Mouse (Mus musculus): ENCODE data around the gene St3gal3.

The St3gal3 gene

DNA sequence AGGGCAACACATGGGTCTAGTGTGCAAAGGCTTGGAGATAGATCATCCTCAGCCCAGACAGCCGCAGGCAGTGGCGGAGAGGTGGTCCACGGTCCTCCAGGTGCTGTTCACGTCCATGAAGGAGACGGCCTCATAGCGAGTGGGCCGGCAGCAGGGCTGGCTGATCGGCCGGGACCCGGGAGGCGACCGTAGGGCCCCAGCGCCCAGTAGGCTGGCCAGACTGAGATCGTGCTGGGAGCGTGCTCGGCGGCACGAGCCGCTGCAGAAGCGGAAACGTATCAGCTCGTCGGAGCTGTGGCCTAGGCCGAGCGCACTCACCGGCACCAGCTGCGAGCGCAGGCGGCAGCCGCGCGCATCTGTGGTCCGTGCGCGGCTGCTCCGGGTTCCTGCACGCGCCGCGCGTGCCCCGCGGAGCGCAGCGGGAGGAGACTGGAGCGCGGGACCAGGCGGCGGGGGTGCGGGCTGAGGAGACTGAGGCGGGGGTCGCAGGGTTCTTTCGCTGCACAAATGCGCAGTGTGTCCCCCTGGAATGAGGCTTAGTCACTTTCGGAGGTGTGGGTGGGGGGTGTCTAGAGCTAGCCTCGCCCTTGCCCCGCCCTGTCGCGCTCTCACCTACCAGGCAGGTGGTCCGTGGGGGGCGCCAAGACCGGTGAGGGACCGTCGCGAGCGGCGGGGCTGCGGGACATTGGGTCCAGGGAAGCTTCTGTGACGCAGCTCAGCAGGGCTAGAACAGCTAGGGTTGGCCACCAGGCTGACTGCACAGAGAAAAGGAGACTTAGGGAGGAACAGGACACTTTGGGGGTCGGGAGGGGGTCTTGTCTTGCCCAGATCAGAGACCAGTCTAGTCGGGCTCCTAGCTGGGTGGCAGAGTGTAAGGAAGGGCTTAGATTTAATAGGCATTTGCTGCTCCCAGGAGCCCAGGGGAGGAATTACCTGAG lies 207.9 kb downstream of the St3gal3 start:
- no peak for DNase-seq (ENCODE audit: low spot score)

- DNase-seq (ENCODE audit: low spot score) = no peak
These were observed 209.8 kb downstream of the St3gal3 start for GRCm38 (mm10) chr4:117924916-117925315.

DNA sequence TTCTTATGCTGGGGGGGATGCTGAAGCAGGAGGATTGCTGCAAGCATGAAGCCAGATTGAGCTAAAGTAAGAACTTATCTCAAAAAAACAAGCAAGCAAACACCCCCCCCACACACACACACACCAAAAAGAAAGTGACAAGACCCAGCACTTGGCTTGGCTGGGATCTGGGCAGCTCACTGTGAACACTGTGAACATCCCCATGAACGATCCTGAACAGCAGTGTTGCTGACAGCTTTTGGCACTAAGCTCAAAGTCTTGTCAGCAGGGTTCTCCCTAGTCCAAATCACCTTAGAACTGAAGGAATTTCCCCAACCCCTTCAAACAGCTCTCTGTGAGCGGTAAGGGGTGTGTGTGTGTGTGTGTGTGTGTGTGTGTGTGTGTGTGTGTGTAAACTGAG lies 211.3 kb downstream of the St3gal3 start:
- DNase-seq (ENCODE audit: low spot score) = no peak

DNA sequence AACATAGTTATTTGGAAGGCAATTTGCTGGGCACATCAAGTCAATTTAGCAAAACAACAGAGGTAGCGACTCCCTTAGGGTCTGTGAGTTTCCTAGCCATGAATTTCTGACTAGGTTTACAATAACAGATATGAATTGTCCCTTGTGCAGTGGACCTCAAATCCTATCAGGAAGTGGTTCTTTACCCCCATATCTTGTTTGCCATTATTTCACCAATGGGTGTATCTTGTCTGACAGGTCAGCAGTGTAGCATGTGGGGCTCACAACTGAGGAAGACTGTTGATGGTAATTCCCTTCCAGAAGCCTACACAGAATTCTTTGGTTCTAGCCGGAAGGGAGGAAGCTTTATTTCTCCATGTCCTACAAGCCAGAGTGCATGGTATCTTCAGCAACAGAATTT lies 213.4 kb downstream of the St3gal3 start:
- no peak for DNase-seq (ENCODE audit: low spot score)

DNA sequence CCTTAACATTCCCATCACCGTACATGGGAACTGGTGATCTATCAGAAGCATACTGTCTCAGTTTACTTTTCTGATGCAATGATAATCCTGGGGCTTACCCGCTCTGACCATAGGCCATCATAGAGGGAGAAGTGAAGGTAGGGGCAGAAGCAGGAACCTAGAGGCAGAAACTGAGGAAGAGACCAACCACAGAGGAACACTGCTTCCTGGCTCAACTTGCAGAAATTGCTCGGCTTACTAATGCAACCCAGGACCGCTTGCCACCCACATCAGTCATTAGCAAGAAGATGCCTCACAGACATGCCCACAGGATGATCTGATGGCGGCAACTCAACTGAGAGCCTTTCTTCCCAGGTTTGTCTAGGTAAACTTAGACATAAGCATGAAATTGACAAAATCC lies 216.0 kb downstream of the St3gal3 start:
- no peak for DNase-seq (ENCODE audit: low spot score)

- no peak for DNase-seq (ENCODE audit: low spot score)
These were observed 216.5 kb downstream of the St3gal3 start for GRCm38 (mm10) chr4:117918261-117918660.

DNA sequence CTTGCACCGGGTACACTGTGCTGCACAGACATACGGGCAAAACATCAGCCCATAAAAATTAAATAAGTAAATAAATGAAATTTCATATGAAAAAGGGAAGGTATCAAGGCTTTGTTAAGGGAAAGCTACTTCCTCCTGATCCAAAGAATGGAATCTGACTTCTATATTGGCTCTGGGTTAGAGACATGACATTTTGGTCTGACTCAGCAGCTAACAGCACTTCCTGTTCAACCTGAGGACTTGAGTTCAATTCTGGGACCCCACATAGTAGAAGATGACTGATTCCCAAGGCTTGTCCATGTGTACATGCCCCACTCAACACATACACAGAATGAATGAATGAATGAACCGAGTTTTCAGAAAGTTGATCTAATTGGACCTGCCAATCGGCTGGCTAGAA lies 216.9 kb downstream of the St3gal3 start:
- no peak for DNase-seq (ENCODE audit: low spot score)

DNA sequence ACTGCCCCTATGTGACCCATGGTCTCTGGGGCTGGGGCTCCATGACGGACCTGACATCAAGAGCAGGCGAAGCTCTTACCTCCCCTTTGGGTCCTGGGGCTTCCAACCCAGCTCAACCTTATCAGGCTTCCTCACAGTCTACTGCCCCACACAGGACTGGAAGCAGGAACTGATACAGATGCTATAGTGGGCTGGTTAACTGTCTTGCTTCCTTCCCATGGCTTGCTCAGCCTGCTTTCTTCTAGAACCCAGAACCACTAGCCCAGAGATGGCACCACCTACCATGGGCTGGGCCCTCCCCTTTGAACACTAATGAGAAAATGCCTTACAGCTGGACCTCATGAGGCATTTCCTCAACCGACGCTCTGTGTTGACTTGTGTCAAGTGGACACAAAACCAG lies 217.3 kb downstream of the St3gal3 start:
- DNase-seq (ENCODE audit: low spot score) = no peak

DNA sequence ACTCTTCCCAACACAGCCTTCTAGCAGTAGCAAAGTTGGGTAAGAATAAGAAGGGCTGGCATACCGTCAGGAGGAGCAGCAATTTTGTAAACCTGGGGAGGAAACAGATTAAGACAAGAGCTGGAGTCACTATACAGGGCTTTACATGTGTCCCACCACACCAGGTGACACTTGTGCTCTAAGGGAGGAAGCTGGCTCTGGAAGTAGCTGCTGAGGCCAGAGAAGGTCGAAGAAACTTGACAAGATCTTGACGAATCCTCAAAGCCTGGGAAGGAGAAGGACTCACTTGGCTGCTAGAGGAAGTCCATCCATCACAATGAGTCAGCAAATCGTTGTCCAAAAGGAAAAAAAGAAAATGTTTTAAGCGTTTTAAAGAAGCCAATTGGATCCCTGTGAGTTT lies 218.3 kb downstream of the St3gal3 start:
- no peak for DNase-seq (ENCODE audit: low spot score)

DNA sequence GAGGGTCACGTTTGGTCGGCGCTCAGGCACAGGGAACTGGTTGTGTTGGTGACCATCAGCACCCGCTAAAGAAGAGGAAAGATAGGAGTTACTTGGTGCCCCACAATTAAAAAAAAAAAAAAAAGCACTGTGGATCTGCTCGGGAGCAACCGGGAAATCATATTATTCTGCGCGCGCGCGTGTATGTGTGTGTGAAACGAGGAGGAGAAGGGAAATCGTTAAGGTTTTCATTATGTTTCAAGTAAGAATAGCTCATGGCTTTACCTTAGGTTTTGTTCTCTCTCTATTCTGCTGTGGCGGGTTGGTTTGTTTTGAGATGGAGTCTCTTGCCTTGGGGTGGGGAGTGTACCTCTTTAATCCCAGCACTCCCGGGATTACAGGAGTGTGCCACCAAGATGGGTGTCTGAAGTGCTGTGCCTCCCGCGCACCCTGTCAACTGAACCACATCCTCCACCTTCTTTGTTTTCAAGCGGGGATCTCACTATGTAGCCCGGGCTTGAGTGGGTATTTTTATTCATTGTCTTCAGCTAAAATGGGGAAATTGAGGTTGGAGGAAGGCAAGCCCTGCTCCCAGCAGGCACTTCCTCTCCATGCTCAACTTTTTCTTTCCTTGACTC lies 219.1 kb downstream of the St3gal3 start:
- DNase-seq (ENCODE audit: low spot score) = no peak

DNA sequence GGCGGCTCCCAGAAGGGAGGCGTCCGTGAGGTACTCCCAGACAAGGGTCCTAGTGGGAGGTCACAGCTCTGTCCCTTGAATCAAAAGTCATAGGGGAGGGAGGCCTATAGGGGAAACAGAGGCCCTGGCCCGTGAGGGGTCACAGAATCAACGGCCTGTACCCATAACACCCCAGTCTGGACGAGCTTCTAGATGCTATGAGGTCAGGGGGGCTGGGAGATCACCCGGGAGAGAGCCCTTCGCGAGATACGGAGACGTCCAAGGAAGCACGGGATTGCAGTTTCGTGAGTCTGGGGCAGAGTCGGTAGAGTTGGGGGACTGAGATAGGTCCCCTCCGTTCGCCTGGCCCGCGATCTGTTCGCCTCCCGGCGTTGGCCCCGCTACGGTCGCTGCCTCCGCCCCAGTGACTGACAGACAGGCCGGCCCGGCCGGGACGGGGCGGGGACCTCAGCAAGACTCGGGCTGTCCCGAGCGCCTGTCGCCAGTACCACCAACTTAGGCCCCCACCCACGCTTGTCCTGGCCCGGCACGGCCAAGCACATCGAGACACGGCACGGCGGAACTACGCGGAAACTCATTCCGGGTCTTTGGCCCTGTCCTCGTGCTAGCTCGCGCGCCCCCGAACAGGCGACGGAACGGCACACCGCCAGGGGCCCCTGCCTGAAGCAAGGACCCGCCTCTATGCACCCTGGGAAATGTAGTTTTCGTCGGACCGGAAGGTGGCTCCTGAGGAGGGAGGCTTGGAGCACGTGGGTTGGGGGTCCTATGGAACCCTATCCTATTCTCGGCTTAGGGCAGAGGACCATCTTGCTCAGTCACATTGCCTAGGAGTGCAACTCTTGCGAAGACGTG lies 219.9 kb downstream of the St3gal3 start, which contains the start of gene Ipo13:
Ipo13 (minus strand) TSS at position 409 of the 852 bp plus-strand sequence.
- peak; percentile 93 for DNase-seq (ENCODE audit: low spot score)

DNA sequence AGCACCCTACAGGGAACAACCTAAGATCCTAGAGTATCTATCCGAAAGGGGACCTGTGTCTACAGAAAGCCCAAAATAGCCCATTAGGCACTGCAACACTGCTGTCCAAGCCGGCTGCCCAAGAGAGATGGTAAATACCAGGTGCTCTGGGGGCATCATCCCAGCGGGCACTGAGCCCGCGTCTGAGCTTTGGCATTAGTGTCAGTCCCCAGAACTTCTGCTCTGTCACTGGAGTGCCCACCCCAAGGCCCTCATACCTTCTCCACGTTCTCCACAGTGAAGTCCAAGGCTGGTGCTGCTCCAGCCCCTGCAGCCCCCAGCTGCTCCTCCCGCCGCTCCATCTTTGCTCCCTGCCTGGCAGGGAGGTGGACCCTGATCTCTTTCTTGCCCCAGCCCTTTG lies 220.7 kb downstream of the St3gal3 start:
- no peak for DNase-seq (ENCODE audit: low spot score)

GRCm38 (mm10) chr4:117913421-117913820 lies 221.3 kb downstream of the St3gal3 start:
- peak; percentile 49 for DNase-seq (ENCODE audit: low spot score)

DNA sequence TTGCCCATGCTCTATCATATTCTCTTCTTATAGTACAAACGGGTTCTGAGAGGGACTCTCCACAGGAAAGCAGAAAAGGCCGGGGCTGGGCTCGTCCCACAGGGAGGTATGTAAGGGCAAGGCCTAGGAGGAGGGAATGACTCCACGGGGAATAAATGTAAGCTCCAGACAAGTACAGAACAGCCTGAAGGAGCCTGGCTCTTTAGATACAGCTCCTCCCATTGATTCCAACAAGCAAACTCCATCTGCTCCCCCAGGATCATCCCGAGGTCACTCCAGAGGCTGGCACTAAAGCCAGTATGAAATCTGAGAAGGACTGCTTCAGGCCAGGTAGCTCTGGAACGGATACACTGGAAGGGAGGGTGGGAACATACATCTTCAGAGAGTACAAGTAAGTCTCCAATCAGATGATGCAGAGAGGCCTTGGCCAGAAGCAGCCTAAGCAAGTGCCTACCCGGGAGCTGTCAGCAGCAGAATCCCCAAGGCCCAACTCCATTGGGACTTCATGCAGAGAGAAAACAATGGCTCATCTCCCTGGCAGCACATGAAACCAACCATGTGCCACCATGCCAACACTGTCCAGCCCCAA lies 221.9 kb downstream of the St3gal3 start:
- no peak for DNase-seq (ENCODE audit: low spot score)

DNA sequence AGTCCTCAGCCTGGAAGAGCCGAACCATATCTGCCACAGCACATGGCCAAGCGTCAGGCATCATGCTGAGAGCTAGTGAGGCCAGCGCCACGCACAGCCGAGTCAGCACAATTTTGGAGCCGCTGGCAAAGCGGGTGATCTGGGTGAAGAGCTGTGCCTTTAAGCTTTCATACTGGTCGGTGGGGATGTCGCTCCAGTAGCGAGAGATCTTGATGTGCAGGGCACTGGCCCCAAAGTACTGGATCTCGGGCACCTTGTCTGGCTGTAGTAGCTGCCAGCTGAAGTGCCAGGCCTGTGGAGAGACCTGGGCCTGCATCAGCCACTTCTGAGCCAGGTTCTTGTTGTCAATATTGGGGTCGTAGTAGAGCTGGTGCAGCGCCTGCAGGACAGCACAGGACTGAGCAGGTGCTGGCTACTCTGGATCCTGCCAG lies 222.6 kb downstream of the St3gal3 start:
- no peak for DNase-seq (ENCODE audit: low spot score)

- no peak for DNase-seq (ENCODE audit: low spot score)
These were observed 225.8 kb downstream of the St3gal3 start for GRCm38 (mm10) chr4:117908834-117909453.

DNA sequence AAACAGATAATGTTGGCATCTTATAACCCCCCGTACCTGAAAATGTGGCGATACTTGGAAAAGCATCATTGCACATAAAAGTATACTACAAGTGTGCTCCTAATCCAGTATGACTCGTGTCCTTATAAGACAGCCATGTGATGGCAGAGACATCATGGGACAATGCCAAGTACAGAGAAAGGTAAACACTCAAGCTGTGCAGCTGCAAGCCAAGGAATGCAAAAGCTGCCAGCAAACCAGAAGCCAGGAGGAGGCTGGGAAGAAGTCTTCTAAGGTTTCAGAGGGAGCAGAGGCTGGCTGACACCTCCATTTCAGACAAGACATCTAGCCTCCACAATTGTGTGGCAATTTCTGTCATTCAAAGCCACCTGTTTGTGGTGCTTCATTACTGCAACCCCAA lies 228.5 kb downstream of the St3gal3 start:
- no peak for DNase-seq (ENCODE audit: low spot score)

- no peak for DNase-seq (ENCODE audit: low spot score)
These were observed 230.0 kb downstream of the St3gal3 start for GRCm38 (mm10) chr4:117904761-117905160.

GRCm38 (mm10) chr4:117904094-117904493 lies 230.6 kb downstream of the St3gal3 start:
- no peak for DNase-seq (ENCODE audit: low spot score)

GRCm38 (mm10) chr4:117898111-117898510 lies 236.6 kb downstream of the St3gal3 start:
- DNase-seq (ENCODE audit: low spot score) = no peak

- DNase-seq (ENCODE audit: low spot score) = no peak
These were observed 238.7 kb downstream of the St3gal3 start for GRCm38 (mm10) chr4:117896031-117896430.

GRCm38 (mm10) chr4:117895339-117895738 lies 239.4 kb downstream of the St3gal3 start:
- no peak for DNase-seq (ENCODE audit: low spot score)

All from ovary, postnatal 14 days (tissue).